Mouse (Mus musculus) intestine, embryonic 14.5 days (tissue): ENCODE data around the gene Srp72. TPM values are rescaled to one million over a fixed set of nuclear protein-coding genes. Genes with fewer than 3 reads are reported as not detected.
"Not testable (repeated sequence)": the region's sequence is repeated elsewhere in the genome, so short reads cannot be mapped to it uniquely, and the experiment has no call there.

ENCODE experiments used
- ATAC-seq: fragments of 200-750 bp; cut with Nextera tagmentation; replicated peaks from 2 replicates; pipeline ENCODE4 v1.8.0; 2017; ENCODE audit warnings: low read depth, moderate number of reproducible peaks, moderate TSS enrichment, moderate library complexity; ENCODE audit not compliant: low FRiP score, low TSS enrichment
- DNase-seq: peaks from one replicate; pipeline ENCODE4 v3.0.0-alpha.2; 2018; ENCODE audit warnings: low spot score
- H3K27ac ChIP-seq: fragments of 300-500 bp; sonication (generic); 2 replicates; pipeline ENCODE4 v1.5.1; 2014; ENCODE audit warnings: low read depth, mild to moderate bottlenecking, control low read depth
- H3K27me3 ChIP-seq: fragments of 300-500 bp; sonication (generic); replicated peaks from 2 replicates; pipeline ENCODE4 v1.6.1; 2014; ENCODE audit warnings: low read length, control low read depth; ENCODE audit not compliant: control insufficient read depth, insufficient read depth
- H3K36me3 ChIP-seq: fragments of 300-500 bp; sonication (generic); 2 replicates; pipeline ENCODE4 v1.6.1; 2014; ENCODE audit warnings: low read length, control low read depth; ENCODE audit not compliant: control insufficient read depth, insufficient read depth
- H3K4me1 ChIP-seq: fragments of 300-500 bp; sonication (generic); replicated peaks from 2 replicates; pipeline ENCODE4 v1.6.1; 2014; ENCODE audit warnings: low read length, control low read depth, mixed read lengths; ENCODE audit not compliant: control insufficient read depth, insufficient read depth
- H3K4me2 ChIP-seq: fragments of 300-500 bp; sonication (generic); 2 replicates; pipeline ENCODE4 v1.6.1; 2014; ENCODE audit warnings: low read length
- H3K4me3 ChIP-seq: fragments of 300-500 bp; sonication (generic); 2 replicates; pipeline ENCODE4 v1.5.1; 2014; ENCODE audit warnings: low read depth, low read length, control low read depth, mixed read lengths
- H3K9ac ChIP-seq: fragments of 300-500 bp; sonication (generic); 2 replicates; pipeline ENCODE4 v1.6.1; 2014; ENCODE audit warnings: mild to moderate bottlenecking, low read length
- H3K9me3 ChIP-seq: fragments of 300-500 bp; sonication (generic); 2 replicates; pipeline ENCODE4 v1.6.1; 2016; ENCODE audit warnings: low read length, control low read depth; ENCODE audit not compliant: control insufficient read depth
- WGBS: fragments of 180-500 bp; shearing (Covaris S2); extraction: QIAGEN DNeasy Blood & Tissue Kit; methylation state at CpG from one replicate; pipeline ENCODE4 v1.1.7; 2014; 5-methylcytosine and 5-hydroxymethylcytosine counted together
- polyA plus RNA-seq: library from polyadenylated mRNA; unstranded; fragments of >200 nt; fragmentation: Nextera tagmentation; extraction: Ambion mirVana; gene quantifications from 2 replicates; pipeline ENCODE4 v1.2.1, GENCODE M21; 2014

The Srp72 gene
- polyA plus RNA-seq, 1 experiment from 2014 or later = 91.6 TPM

DNA sequence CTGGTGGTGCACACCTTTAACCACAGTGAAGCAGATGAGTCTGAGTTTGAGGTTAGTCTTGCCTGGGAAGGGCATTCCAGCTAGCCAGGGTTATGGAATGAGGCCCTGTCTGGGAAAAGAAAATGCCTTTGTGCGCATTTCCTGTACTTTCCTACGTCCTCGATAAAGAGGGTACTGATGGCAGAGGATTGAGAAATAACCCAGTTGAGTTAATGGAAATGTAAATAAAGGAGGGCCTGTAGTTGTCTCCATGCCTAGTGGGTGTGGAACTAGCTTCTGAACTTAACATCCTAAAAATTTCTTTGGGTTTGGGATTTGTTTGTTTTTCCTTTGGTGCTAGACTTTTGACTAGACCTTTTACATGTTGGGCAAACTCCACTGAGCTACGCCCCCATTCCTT, 19.0 kb upstream of the Srp72 start:
- DNase-seq (no peak), ATAC-seq (no peak)
- no peaks in the 10 kb centered on the region for H3K9me3 ChIP-seq
- peaks cover 8% of the 10 kb centered on the region for H3K4me1 ChIP-seq
- H3K4me2 ChIP-seq = no peak overlapping the region
- H3K27me3 ChIP-seq = no peaks in the 10 kb centered on the region
- H3K27ac ChIP-seq = no peak overlapping the region
- H3K36me3 ChIP-seq = peaks cover 42% of the 10 kb centered on the region
- WGBS = 61% methylated on average over 4 of the region's 4 CpGs
- H3K4me3 ChIP-seq = no peak overlapping the region
- H3K9ac ChIP-seq = no peak overlapping the region

DNA sequence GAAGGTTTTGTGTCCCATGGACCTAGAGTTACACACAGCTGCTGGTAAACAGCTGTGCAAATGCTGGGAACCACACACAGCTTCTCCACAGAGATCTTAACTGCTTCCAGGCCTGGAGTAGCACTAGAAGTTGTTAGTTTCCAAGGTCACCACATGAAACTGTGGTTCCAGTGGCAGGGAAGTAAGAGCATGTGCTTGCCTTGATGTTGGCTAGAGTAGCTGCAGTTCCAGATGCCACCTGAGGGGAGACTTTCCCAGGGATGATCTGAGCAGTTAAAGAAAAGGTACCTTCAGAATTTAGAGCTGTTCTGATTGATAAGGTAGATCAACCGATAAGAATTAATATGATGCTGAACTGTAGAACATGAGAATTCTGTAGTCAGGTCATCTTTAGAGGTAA, 16.5 kb upstream of the Srp72 start:
- Histone ChIP-seq H3K4me2 (no peak overlapping the region), H3K4me3 (no peak overlapping the region), H3K27ac (no peak overlapping the region), H3K36me3 (peaks cover 66% of the 10 kb centered on the region), H3K9ac (no peak overlapping the region), H3K27me3 (no peaks in the 10 kb centered on the region), H3K9me3 (no peaks in the 10 kb centered on the region), H3K4me1 (peaks cover under 1% of the 10 kb centered on the region; the same call in 1 of the 2 replicates)
- ATAC-seq = no peak
- 100% methylated on average over 1 of the region's 1 CpGs for WGBS
- no peak for DNase-seq

DNA sequence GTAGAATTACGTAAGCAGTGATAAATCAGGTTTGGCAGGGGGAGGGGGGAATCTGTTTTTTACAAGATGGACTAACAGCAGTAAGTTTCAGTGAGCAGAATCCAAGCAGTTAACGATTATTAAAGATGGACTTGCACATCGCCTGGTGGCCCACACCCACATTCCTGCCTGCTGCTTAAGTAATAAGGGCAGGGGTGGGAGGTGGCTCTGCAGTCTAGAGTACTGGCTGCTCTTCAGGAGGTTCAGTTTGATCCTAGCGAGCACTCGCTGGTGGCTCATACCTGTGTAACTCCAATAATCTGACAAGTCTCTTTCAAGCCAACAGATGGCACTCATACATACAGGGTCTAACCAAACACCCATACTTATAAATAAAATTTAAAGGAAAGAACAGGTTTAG, 14.9 kb upstream of the Srp72 start:
- Histone ChIP-seq H3K36me3 (peaks cover 82% of the 10 kb centered on the region), H3K27me3 (no peaks in the 10 kb centered on the region), H3K4me3 (no peak overlapping the region), H3K4me1 (no peaks in the 10 kb centered on the region), H3K9me3 (no peaks in the 10 kb centered on the region), H3K27ac (no peak overlapping the region), H3K4me2 (no peak overlapping the region), H3K9ac (no peak overlapping the region)
- 81% methylated on average over 5 of the region's 5 CpGs for WGBS
- no peak for DNase-seq
- ATAC-seq = no peak

DNA sequence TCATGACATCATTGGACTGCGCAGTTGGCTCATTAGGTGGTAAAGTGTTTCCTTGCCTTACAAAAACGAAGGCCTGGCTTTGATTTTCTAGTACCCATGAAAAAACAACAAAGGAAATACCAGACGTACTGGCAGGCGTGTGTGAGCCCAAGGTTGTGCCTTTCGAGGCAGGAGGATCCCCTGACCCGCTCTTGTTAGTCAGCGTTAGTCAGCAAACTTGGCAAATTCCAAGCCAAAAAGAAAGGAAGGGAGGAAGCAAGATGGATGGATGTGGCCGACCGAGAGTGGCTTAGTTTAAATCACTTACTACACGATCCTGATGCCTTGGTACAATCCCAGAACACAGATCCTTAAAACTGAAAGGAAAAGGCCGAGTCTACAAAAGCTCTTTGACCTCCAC, 11.9 kb upstream of the Srp72 start:
- Histone ChIP-seq H3K27me3 (no peaks in the 10 kb centered on the region), H3K27ac (no peak overlapping the region), H3K4me3 (no peak overlapping the region), H3K4me1 (no peaks in the 10 kb centered on the region), H3K9me3 (no peaks in the 10 kb centered on the region), H3K36me3 (peaks cover 99% of the 10 kb centered on the region), H3K4me2 (no peak overlapping the region), H3K9ac (no peak overlapping the region)
- 84% methylated on average over 11 of the region's 11 CpGs for WGBS
- ATAC-seq = no peak
- no peak for DNase-seq

DNA sequence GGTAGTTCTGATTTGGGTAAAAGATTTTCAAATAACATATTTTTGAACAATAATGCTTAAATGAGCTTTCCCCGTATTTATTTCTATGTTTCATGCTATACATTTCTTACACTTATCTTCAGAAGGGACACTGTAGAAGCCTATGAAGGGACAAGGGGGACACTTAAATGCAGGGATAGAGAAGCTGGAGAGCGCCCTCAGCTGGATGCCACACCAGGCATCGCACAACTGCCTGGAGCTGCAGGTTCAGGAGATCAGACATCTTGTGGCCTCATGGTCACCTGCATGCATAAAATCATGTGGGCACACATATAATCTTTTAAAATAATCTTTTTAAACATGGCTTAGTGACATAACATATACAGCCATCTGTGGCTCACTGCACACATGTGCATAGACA, 9.8 kb upstream of the Srp72 start:
- Histone ChIP-seq H3K4me3 (no peak overlapping the region), H3K27ac (no peak overlapping the region), H3K36me3 (peaks cover 98% of the 10 kb centered on the region), H3K27me3 (no peaks in the 10 kb centered on the region), H3K4me1 (no peaks in the 10 kb centered on the region), H3K4me2 (no peak overlapping the region), H3K9me3 (no peaks in the 10 kb centered on the region), H3K9ac (no peak overlapping the region)
- 93% methylated on average over 3 of the region's 3 CpGs for WGBS
- DNase-seq (no peak), ATAC-seq (no peak)

DNA sequence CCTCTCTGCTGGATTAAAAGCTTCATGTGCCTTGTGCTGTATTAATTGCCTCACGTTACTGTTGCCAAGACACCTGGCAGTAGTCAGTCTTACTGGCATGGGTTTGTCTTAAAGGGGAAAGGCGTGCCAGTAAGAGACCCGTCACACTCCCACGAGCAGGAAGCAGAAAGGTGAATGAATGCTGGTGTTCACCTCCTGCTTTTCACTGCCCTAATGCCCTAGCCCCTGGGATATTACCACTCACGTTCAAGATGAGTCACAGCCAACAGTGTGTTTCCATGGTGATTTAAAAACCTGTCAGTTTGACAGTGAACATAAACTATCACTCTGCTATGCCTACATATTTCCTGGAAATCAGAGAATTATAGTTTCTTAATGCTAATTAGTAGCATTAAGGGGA, 5.2 kb upstream of the Srp72 start:
- DNase-seq (no peak), ATAC-seq (no peak)
- WGBS = 68% methylated on average over 5 of the region's 5 CpGs
- H3K4me2 ChIP-seq = no peak overlapping the region
- no peaks in the 10 kb centered on the region for H3K27me3 ChIP-seq
- H3K36me3 ChIP-seq = peaks cover 58% of the 10 kb centered on the region
- H3K9me3 ChIP-seq = no peaks in the 10 kb centered on the region
- H3K4me1 ChIP-seq = peaks cover 4% of the 10 kb centered on the region
- H3K4me3 ChIP-seq = no peak overlapping the region
- no peak overlapping the region for H3K9ac ChIP-seq
- H3K27ac ChIP-seq = no peak overlapping the region

DNA sequence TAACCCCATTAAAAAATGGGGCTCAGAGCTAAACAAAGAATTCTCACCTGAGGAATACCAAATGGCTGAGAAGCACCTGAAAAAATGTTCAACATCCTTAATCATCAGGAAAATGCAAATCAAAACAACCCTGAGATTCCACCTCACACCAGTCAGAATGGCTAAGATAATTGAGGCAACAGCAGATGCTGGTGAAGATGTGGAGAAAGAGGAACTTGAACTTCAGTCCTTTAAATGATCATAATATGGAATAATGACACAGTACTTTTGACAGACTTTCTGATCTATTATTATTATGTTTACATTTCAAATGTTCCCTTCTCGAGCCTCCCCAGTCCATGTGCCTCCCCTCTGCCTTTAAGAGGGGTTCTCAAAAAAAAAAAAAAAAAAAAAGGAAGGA, 3.4 kb upstream of the Srp72 start:
- peaks cover 39% of the 10 kb centered on the region for H3K36me3 ChIP-seq

DNA sequence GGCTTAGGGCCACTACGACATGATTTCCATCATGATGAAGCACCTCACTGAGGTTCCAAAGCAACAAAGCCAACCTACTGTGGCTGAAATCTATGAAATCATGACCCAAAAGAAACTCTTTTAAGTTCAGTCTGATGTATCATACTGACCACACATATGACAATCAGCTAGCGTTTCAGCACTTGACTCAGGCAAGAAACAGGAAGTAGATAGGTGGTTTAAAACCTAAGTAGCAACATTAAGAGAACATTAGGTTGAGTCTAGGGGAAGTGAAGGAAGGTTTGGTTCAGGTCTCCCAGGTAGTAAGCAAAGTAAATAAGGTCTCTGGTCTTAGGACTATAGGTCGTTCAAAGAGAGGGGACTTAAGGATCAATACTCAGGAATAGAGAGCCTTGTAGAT, 995 bp upstream of the Srp72 start:
- Histone ChIP-seq H3K9ac (no peak overlapping the region), H3K4me2 (peak overlapping the region; percentile 90)
- 69% methylated on average over 3 of the region's 3 CpGs for WGBS

More for the DNA sequence above, 3.4 kb upstream of the Srp72 start:
- not testable (repeated sequence) for H3K27ac ChIP-seq, H3K27me3 ChIP-seq, H3K9me3 ChIP-seq, H3K4me2 ChIP-seq, DNase-seq, H3K4me3 ChIP-seq, ATAC-seq, H3K9ac ChIP-seq
- WGBS = 74% methylated on average over 1 of the region's 1 CpGs
- peaks cover 10% of the 10 kb centered on the region for H3K4me1 ChIP-seq

DNA sequence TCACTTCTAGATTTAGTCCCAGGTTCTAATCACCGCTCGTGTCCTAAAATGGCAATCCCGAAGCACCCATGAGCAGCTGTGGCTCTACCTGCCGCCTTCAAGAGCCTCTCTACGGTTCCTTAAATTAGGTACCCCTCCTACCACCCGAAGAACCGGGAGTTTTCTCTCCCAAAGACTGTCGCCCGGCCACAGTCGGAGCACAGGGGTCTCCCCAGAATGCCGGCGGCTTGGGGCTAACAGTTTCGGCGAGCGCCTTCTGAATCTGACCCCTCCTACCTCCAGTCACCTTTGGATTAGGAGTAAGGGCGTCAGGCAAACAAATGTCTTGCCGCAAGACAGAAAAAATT, 303 bp upstream of the Srp72 start:
- Histone ChIP-seq H3K27ac (no peak overlapping the region), H3K9ac (peak overlapping the region; percentile 92), H3K27me3 (no peaks in the 10 kb centered on the region), H3K4me1 (peaks cover 10% of the 10 kb centered on the region), H3K4me2 (peak overlapping the region; percentile 90), H3K9me3 (no peaks in the 10 kb centered on the region), H3K36me3 (peaks cover 22% of the 10 kb centered on the region), H3K4me3 (peak overlapping the region; percentile 91)
- 3% methylated on average over 17 of the region's 17 CpGs for WGBS
- peak; percentile 40 for ATAC-seq
- DNase-seq = no peak

More for the DNA sequence above, 995 bp upstream of the Srp72 start:
- peak overlapping the region; percentile 91 for H3K4me3 ChIP-seq
- DNase-seq (no peak), ATAC-seq (no peak)
- H3K4me1 ChIP-seq = peaks cover 10% of the 10 kb centered on the region
- no peaks in the 10 kb centered on the region for H3K27me3 ChIP-seq
- no peaks in the 10 kb centered on the region for H3K9me3 ChIP-seq
- no peak overlapping the region for H3K27ac ChIP-seq
- H3K36me3 ChIP-seq = peaks cover 22% of the 10 kb centered on the region
